Mouse (Mus musculus): Measurements from ENCODE around the gene Rps9. TPM values are rescaled to one million over a fixed set of nuclear protein-coding genes. Genes with fewer than 3 reads are reported as not detected.
"Not testable (repeated sequence)": the region's sequence is repeated elsewhere in the genome, so short reads cannot be mapped to it uniquely, and the experiment has no call there.

Rps9 gene
- polyA plus RNA-seq, 1 experiment from 2014 or later, result 1,464 TPM

DNA sequence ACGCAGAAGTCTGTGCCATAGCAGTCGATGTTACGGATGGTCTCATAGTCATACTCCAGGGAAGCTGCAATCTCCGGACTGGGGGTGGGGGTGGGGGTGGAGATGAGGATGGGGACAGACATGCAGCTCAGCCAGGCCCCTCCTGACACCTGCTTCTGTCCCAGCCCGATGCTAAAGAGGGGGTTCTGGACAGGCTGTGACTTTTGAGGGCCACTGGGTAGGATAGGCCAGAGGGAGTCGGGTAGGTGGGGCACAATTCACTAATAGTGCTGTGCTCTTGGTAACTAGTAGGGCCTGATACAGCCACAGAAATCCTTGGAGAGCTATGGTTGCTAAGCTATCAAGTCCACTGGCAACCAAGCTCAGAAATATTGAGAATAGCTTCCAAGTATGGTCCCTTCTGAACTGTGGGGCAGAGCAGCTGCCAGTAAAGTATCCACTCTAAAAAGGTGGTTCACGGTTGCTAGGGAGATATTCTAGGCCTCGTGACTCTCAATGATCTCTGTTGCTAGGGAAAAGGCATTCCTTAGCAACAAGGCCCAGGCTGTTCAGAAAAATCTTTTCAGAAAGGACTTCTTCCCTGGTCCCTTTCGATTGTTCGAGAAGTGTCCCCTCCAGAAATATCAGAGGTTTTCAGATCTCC lies 19.8 kb upstream of the Rps9 start:
- WGBS, result 89% methylated on average over 10 of the region's 10 CpGs
- Histone ChIP-seq H3K4me2 (replicated peaks) (no peak overlapping the region), H3K36me3 (peaks cover 57% of the 10 kb centered on the region), H3K4me1 (no peaks in the 10 kb centered on the region), H3K27ac (replicated peaks) (no peak overlapping the region), H3K9me3 (replicated peaks) (no peaks in the 10 kb centered on the region), H3K9ac (no peak overlapping the region), H3K4me3 (replicated peaks) (no peak overlapping the region), H3K27me3 (no peaks in the 10 kb centered on the region)
- ATAC-seq (ENCODE audit: insufficient number of reproducible peaks, low FRiP score, low TSS enrichment, low read depth), result no peak

DNA sequence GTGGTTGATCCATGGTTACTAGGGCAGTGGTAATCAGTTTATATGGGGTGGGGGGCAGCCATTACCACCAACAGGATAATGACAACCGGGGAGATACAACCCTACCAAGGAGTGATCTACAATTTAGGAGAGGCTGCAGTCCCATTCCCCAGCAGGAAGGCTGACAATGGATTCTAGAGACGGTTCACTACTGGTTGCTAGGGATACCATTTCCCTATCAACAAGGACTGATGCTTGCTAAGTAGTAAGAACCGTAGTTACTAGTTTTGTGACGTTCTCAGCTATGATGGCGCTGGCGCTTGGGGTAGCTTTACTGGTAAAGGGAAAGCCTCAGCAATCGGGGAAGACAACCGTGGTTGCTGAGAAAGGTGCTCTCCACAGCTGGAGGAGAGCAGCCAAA lies 19.1 kb upstream of the Rps9 start:
- no peaks in the 10 kb centered on the region for H3K27me3 ChIP-seq
- H3K4me1 ChIP-seq, result no peaks in the 10 kb centered on the region
- H3K27ac ChIP-seq (replicated peaks), result no peak overlapping the region
- ATAC-seq (ENCODE audit: insufficient number of reproducible peaks, low FRiP score, low TSS enrichment, low read depth), result no peak
- H3K4me3 ChIP-seq (replicated peaks), result no peak overlapping the region
- H3K9me3 ChIP-seq (replicated peaks), result no peaks in the 10 kb centered on the region
- 90% methylated on average over 8 of the region's 8 CpGs for WGBS
- no peak overlapping the region for H3K4me2 ChIP-seq (replicated peaks)
- no peak overlapping the region for H3K9ac ChIP-seq
- peaks cover 60% of the 10 kb centered on the region for H3K36me3 ChIP-seq

- no peak overlapping the region for H3K27ac ChIP-seq (replicated peaks)
- no peak overlapping the region for H3K9ac ChIP-seq
- H3K4me2 ChIP-seq (replicated peaks), result no peak overlapping the region
- no peaks in the 10 kb centered on the region for H3K9me3 ChIP-seq (replicated peaks)
- WGBS, result 79% methylated on average over 31 of the region's 31 CpGs
- no peaks in the 10 kb centered on the region for H3K4me1 ChIP-seq
- peaks cover 64% of the 10 kb centered on the region for H3K36me3 ChIP-seq
- ATAC-seq (ENCODE audit: insufficient number of reproducible peaks, low FRiP score, low TSS enrichment, low read depth), result no peak
- H3K4me3 ChIP-seq (replicated peaks), result no peak overlapping the region
- no peaks in the 10 kb centered on the region for H3K27me3 ChIP-seq
Observed at GRCm38 (mm10) chr7:3685400-3686187, 18.2 kb upstream of the Rps9 start.

DNA sequence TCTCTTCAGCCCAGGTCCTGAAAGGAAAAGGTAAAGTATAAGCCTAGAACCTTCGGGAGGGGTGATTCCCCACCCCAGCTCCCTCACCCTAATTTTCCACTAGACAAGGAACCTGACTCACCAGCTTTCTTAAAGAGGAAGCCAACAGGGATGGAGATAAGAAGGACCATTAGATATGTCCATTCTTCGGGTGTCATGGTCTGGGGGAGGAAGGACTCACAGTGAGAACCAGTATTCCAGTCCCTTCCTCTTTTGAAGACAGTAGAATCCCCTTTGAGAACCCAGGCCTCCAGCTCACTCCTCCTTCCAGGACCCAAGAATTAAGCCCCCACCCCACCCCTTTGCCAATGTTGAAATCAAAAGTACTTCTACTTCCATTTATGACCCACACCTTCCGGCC lies 11.9 kb upstream of the Rps9 start:
- Histone ChIP-seq H3K27ac (replicated peaks) (peak overlapping the region; percentile 97), H3K9me3 (replicated peaks) (no peaks in the 10 kb centered on the region), H3K9ac (peak overlapping the region; percentile 88), H3K27me3 (no peaks in the 10 kb centered on the region), H3K4me1 (peaks cover 16% of the 10 kb centered on the region), H3K4me2 (replicated peaks) (peak overlapping the region; percentile 87), H3K36me3 (peaks cover 27% of the 10 kb centered on the region), H3K4me3 (replicated peaks) (peak overlapping the region; percentile 72)
- ATAC-seq (ENCODE audit: insufficient number of reproducible peaks, low FRiP score, low TSS enrichment, low read depth), result no peak
- 29% methylated on average over 3 of the region's 3 CpGs for WGBS

DNA sequence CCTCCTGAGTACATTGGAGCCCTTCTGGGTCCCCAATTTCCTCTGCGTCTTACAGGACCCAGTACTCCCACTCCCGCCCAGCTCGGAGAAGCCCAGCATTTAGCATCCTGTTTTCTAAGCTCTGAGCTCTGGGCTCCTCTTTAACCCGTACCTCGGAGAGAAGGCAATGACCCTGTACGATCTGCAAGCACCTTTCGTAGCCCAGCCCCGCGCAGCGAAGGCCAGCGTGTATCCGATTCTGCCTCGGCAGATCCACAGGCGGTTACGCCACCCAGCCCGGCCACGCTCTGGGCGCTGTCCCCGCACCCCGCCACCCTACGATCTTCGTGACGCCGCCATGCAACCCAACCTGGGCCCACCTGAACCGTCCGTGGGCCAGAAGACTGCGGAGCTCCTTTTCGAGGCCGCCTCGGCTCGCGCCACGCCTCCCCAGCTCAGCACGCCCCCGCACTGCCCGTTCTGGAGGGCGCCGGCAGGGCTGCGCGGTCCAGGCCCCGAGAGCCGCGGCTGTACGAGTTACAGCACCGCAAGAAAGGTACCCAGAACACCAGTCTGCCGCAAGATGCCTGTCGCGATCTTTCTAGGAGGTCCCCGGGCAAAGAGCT lies 11.3 kb upstream of the Rps9 start, which contains the start of gene Tsen34:
TSS of gene Tsen34 (plus strand) at position 482 of the 605 bp plus-strand sequence.
- under 1% methylated on average over 49 of the region's 49 CpGs for WGBS
- peak within 1 kb of the TSS; percentile 87 for H3K4me2 ChIP-seq (replicated peaks)

DNA sequence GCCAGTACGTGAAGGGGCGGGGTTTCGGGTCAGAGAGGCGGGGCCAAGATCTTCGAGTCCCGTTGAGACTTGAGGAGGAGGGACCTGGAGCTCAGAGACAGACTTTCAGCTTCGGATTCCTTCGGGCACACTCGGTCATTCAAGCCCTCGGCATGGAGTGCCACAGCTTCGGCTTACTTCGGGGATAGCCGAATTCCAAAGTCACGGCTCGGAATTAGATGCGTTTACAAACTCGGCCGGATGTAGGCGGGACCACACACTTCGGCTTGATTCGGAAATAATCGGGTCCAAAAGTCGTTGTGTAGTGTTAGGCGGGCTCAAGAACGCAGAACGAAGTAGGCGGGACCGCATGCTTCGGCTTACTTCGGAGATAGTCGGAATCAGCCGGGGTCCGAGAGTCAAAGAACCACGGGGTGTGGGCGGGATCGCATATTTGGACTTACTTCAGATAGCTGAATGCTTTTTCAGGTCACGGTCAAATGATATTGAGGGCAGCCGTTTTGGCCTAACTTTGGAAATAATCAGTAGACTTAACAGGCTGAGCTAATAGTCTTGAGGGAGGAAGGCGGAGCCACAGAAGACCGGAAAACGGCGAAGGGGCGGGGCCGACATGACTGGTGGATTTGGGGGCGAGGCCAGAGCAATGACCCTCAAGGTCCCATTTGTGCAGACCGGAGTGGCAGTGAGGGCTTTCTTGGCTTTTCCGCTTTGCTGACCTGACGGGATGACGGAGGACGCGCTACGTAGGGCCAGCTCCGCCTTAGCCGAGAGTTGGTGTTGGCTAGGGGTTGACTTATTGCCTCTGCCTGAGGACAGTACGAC lies 10.6 kb upstream of the Rps9 start, which contains the start of gene Mboat7:
TSS of gene Mboat7 (minus strand) at position 537 of the 822 bp plus-strand sequence.
- no peaks in the 10 kb centered on the region for H3K27me3 ChIP-seq
- H3K4me3 ChIP-seq (replicated peaks), result peak within 1 kb of the TSS; percentile 72
- H3K4me1 ChIP-seq, result peaks cover 16% of the 10 kb centered on the region
- ATAC-seq (ENCODE audit: insufficient number of reproducible peaks, low FRiP score, low TSS enrichment, low read depth), result peak; percentile 92
- no peaks in the 10 kb centered on the region for H3K9me3 ChIP-seq (replicated peaks)
- peak within 1 kb of the TSS; percentile 87 for H3K4me2 ChIP-seq (replicated peaks)
- peak within 1 kb of the TSS; percentile 88 for H3K9ac ChIP-seq
- under 1% methylated on average over 55 of the region's 55 CpGs for WGBS
- peak within 1 kb of the TSS; percentile 97 for H3K27ac ChIP-seq (replicated peaks)
- peaks cover 29% of the 10 kb centered on the region for H3K36me3 ChIP-seq

More for the DNA sequence above, 11.3 kb upstream of the Rps9 start, which contains the start of gene Tsen34:
- H3K36me3 ChIP-seq, result peaks cover 28% of the 10 kb centered on the region
- H3K9ac ChIP-seq, result peak within 1 kb of the TSS; percentile 88
- H3K9me3 ChIP-seq (replicated peaks), result no peaks in the 10 kb centered on the region
- peak within 1 kb of the TSS; percentile 72 for H3K4me3 ChIP-seq (replicated peaks)
- H3K27me3 ChIP-seq, result no peaks in the 10 kb centered on the region
- peak within 1 kb of the TSS; percentile 97 for H3K27ac ChIP-seq (replicated peaks)
- peak; percentile 49 for ATAC-seq (ENCODE audit: insufficient number of reproducible peaks, low FRiP score, low TSS enrichment, low read depth)
- peaks cover 16% of the 10 kb centered on the region for H3K4me1 ChIP-seq

GRCm38 (mm10) chr7:3693809-3694075 lies 10.1 kb upstream of the Rps9 start:
- peaks cover 16% of the 10 kb centered on the region for H3K4me1 ChIP-seq
- no peaks in the 10 kb centered on the region for H3K27me3 ChIP-seq
- no peaks in the 10 kb centered on the region for H3K9me3 ChIP-seq (replicated peaks)
- H3K36me3 ChIP-seq, result peaks cover 32% of the 10 kb centered on the region
- 0% methylated on average over 18 of the region's 18 CpGs for whole genome bisulfite sequencing
- peak overlapping the region; percentile 97 for H3K27ac ChIP-seq (replicated peaks)
- peak overlapping the region; percentile 52 for H3K9ac ChIP-seq
- H3K4me3 ChIP-seq (replicated peaks), result peak overlapping the region; percentile 72
- no peak for ATAC-seq (ENCODE audit: insufficient number of reproducible peaks, low FRiP score, low TSS enrichment, low read depth)
- peak overlapping the region; percentile 87 for H3K4me2 ChIP-seq (replicated peaks)

GRCm38 (mm10) chr7:3694076-3694948 lies 9.5 kb upstream of the Rps9 start:
- peak overlapping the region; percentile 72 for H3K4me3 ChIP-seq (replicated peaks)
- H3K4me1 ChIP-seq, result peaks cover 16% of the 10 kb centered on the region
- peak overlapping the region; percentile 87 for H3K4me2 ChIP-seq (replicated peaks)
- under 1% methylated on average over 52 of the region's 55 CpGs for WGBS
- H3K9me3 ChIP-seq (replicated peaks), result no peaks in the 10 kb centered on the region
- H3K9ac ChIP-seq, result peak overlapping the region; percentile 69
- H3K27ac ChIP-seq (replicated peaks), result peak overlapping the region; percentile 97
- H3K27me3 ChIP-seq, result no peaks in the 10 kb centered on the region
- peaks cover 33% of the 10 kb centered on the region for H3K36me3 ChIP-seq
- peak; percentile 70 for ATAC-seq (ENCODE audit: insufficient number of reproducible peaks, low FRiP score, low TSS enrichment, low read depth)

GRCm38 (mm10) chr7:3694949-3695305 lies 8.9 kb upstream of the Rps9 start:
- Histone ChIP-seq H3K4me2 (replicated peaks) (peak overlapping the region; percentile 87), H3K4me1 (peaks cover 16% of the 10 kb centered on the region), H3K4me3 (replicated peaks) (peak overlapping the region; percentile 72), H3K9ac (peak overlapping the region; percentile 69), H3K27ac (replicated peaks) (peak overlapping the region; percentile 97), H3K36me3 (peaks cover 36% of the 10 kb centered on the region)
- H3K9me3 ChIP-seq (replicated peaks); H3K27me3 ChIP-seq; ATAC-seq (ENCODE audit: insufficient number of reproducible peaks, low FRiP score, low TSS enrichment, low read depth): not testable (repeated sequence)
- 3% methylated on average over 9 of the region's 9 CpGs for WGBS

- Histone ChIP-seq H3K4me1 (peaks cover 9% of the 10 kb centered on the region), H3K36me3 (peaks cover 49% of the 10 kb centered on the region), H3K27ac (replicated peaks) (no peak overlapping the region), H3K9me3 (replicated peaks) (no peaks in the 10 kb centered on the region), H3K27me3 (no peaks in the 10 kb centered on the region), H3K4me2 (replicated peaks) (no peak overlapping the region), H3K4me3 (replicated peaks) (no peak overlapping the region), H3K9ac (no peak overlapping the region)
- WGBS, result 91% methylated on average over 6 of the region's 6 CpGs
- ATAC-seq (ENCODE audit: insufficient number of reproducible peaks, low FRiP score, low TSS enrichment, low read depth), result no peak
Observed at GRCm38 (mm10) chr7:3698471-3698870, 5.3 kb upstream of the Rps9 start.
